Mouse (Mus musculus): Measurements from ENCODE around the gene Amz2.
A peak's percentile ranks its signal among the peaks of the same experiment; 100 is the strongest.

DNA sequence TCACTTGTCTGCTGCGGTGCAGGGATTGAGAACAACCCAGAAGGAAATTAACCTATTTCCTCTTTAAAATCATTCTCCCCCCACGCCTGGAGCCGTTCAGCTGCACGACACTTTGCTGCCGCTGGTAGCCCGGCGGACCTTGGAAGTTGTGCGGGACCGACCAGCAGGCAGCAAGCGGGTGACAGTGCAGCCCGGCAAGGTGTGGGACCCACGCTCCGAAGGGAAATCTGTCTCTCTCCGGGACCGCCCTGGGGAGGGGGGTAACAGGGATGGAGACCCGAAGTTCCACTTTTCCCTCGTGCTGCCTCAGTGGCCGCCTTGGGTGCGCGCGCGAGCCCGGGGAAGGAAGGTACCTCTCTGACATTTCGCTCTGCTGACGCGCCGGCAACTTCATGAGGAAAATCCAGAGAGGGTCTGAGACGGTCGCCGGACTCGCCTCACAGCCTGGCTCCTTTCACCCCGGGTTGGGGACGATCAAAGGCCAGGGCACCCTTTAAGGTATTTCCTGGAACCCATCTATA, 46.5 kb downstream of the Amz2 start:
- TF ChIP-seq CTCF (IDR thresholded peaks at IDR 0.05; ENCODE audit: low read depth) (0 out of 2 replicates have a peak, but pooled peaks have one; percentile 14), EP300 (IDR thresholded peaks at IDR 0.05; ENCODE audit: low read depth) (peak; percentile 28; the same call in 1 of the 2 replicates)

All from liver, embryonic 14.5 days (tissue).